Mouse (Mus musculus) liver, embryonic 11.5 days (tissue): Measurements from ENCODE around the gene Icmt. TPM values are rescaled to one million over a fixed set of nuclear protein-coding genes. Genes with fewer than 3 reads are reported as not detected.

Source experiments
- ATAC-seq: fragments of 200-750 bp; cut with Nextera tagmentation; replicated peaks from 2 replicates; pipeline ENCODE4 v1.8.0; 2017; ENCODE audit warnings: moderate number of reproducible peaks, mild to moderate bottlenecking, moderate TSS enrichment, moderate library complexity; ENCODE audit not compliant: low FRiP score
- DNase-seq: peaks from one replicate; pipeline ENCODE4 v3.0.0-alpha.2; 2017; ENCODE audit warnings: low spot score
- H3K27ac ChIP-seq: fragments of 300-500 bp; sonication (generic); 2 replicates; pipeline ENCODE4 v1.5.1; 2014; ENCODE audit warnings: mild to moderate bottlenecking, low read depth, low read length, control low read depth
- H3K27me3 ChIP-seq: fragments of 300-500 bp; sonication (generic); replicated peaks from 2 replicates; pipeline ENCODE4 v1.6.1; 2014; ENCODE audit warnings: low read length, mixed read lengths; ENCODE audit not compliant: control insufficient read depth, insufficient read depth
- H3K36me3 ChIP-seq: fragments of 300-500 bp; sonication (generic); 2 replicates; pipeline ENCODE4 v1.6.1; 2014; ENCODE audit warnings: mild to moderate bottlenecking, low read length, moderate library complexity, mixed read lengths; ENCODE audit not compliant: control insufficient read depth, insufficient read depth
- H3K4me1 ChIP-seq: fragments of 300-500 bp; sonication (generic); replicated peaks from 2 replicates; pipeline ENCODE4 v1.6.1; 2014; ENCODE audit warnings: low read length, mixed read lengths; ENCODE audit not compliant: control insufficient read depth, insufficient read depth
- H3K4me2 ChIP-seq: fragments of 300-500 bp; sonication (generic); 2 replicates; pipeline ENCODE4 v1.6.1; 2014; ENCODE audit warnings: mild to moderate bottlenecking, control low read depth, moderate library complexity
- H3K4me3 ChIP-seq: fragments of 300-500 bp; sonication (generic); 2 replicates; pipeline ENCODE4 v1.5.1; 2014; ENCODE audit warnings: low read depth, low read length, control low read depth
- H3K9ac ChIP-seq: fragments of 300-500 bp; sonication (generic); 2 replicates; pipeline ENCODE4 v1.6.1; 2014; ENCODE audit warnings: low read depth, low read length, control low read depth
- H3K9me3 ChIP-seq: fragments of 300-500 bp; sonication (generic); 2 replicates; pipeline ENCODE4 v1.6.1; 2016; ENCODE audit warnings: low read length, inconsistent platforms, mixed read lengths; ENCODE audit not compliant: control insufficient read depth
- WGBS: fragments of 180-500 bp; shearing (Covaris S2); extraction: QIAGEN DNeasy Blood & Tissue Kit; methylation state at CpG from one replicate; pipeline ENCODE4 v1.1.7; 2014; 5-methylcytosine and 5-hydroxymethylcytosine counted together
- polyA plus RNA-seq: library from polyadenylated mRNA; unstranded; fragments of >200 nt; fragmentation: Nextera tagmentation; extraction: Ambion mirVana; gene quantifications from 2 replicates; pipeline ENCODE4 v1.2.1, GENCODE M21; 2014

Icmt gene
- polyA plus RNA-seq, 1 experiment from 2014 or later, result 20.6 TPM

GRCm38 (mm10) chr4:152281601-152282000 is 15.4 kb upstream of the Icmt start:
- Histone ChIP-seq H3K9ac (no peak overlapping the region), H3K4me2 (no peak overlapping the region), H3K36me3 (no peaks in the 10 kb centered on the region), H3K4me3 (no peak overlapping the region), H3K27ac (no peak overlapping the region), H3K4me1 (peaks cover 17% of the 10 kb centered on the region), H3K27me3 (peaks cover 69% of the 10 kb centered on the region), H3K9me3 (no peaks in the 10 kb centered on the region)
- DNase-seq (no peak), ATAC-seq (no peak)
- WGBS, result 43% methylated on average over 15 of the region's 15 CpGs

GRCm38 (mm10) chr4:152282721-152283120 is 14.3 kb upstream of the Icmt start:
- Histone ChIP-seq H3K4me3 (peak overlapping the region; percentile 30), H3K27me3 (peaks cover 81% of the 10 kb centered on the region), H3K9me3 (no peaks in the 10 kb centered on the region), H3K9ac (no peak overlapping the region), H3K4me2 (peak overlapping the region; percentile 65), H3K27ac (no peak overlapping the region), H3K36me3 (no peaks in the 10 kb centered on the region), H3K4me1 (peaks cover 17% of the 10 kb centered on the region)
- DNase-seq, result no peak
- WGBS, result 17% methylated on average over 34 of the region's 34 CpGs
- ATAC-seq, result no peak

- Histone ChIP-seq H3K4me2 (peak overlapping the region; percentile 65), H3K27me3 (peaks cover 87% of the 10 kb centered on the region), H3K9ac (no peak overlapping the region), H3K9me3 (no peaks in the 10 kb centered on the region), H3K27ac (no peak overlapping the region), H3K4me1 (peaks cover 17% of the 10 kb centered on the region), H3K36me3 (no peaks in the 10 kb centered on the region), H3K4me3 (peak overlapping the region; percentile 30)
- 4% methylated on average over 70 of the region's 70 CpGs for WGBS
- DNase-seq (peak; percentile 87), ATAC-seq (peak; percentile 77)
Observed at GRCm38 (mm10) chr4:152283186-152283950, 13.7 kb upstream of the Icmt start.

- Histone ChIP-seq H3K36me3 (no peaks in the 10 kb centered on the region), H3K9ac (no peak overlapping the region), H3K27me3 (peaks cover 92% of the 10 kb centered on the region), H3K4me1 (peaks cover 19% of the 10 kb centered on the region), H3K9me3 (no peaks in the 10 kb centered on the region), H3K4me2 (no peak overlapping the region), H3K27ac (no peak overlapping the region), H3K4me3 (no peak overlapping the region)
- no peak for DNase-seq
- WGBS, result 3% methylated on average over 10 of the region's 10 CpGs
- no peak for ATAC-seq
Observed at GRCm38 (mm10) chr4:152285505-152285904, 11.5 kb upstream of the Icmt start.

- peak overlapping the region; percentile 45 for H3K4me2 ChIP-seq
- no peak overlapping the region for H3K27ac ChIP-seq
- 7% methylated on average over 32 of the region's 32 CpGs for WGBS
- no peak overlapping the region for H3K9ac ChIP-seq
- ATAC-seq (no peak), DNase-seq (no peak)
- H3K36me3 ChIP-seq, result no peaks in the 10 kb centered on the region
- no peaks in the 10 kb centered on the region for H3K9me3 ChIP-seq
- peaks cover 92% of the 10 kb centered on the region for H3K27me3 ChIP-seq
- H3K4me3 ChIP-seq, result peak overlapping the region; percentile 26
- peaks cover 19% of the 10 kb centered on the region for H3K4me1 ChIP-seq
Observed at GRCm38 (mm10) chr4:152286183-152286582, 10.8 kb upstream of the Icmt start.

- DNase-seq (peak; percentile 73), ATAC-seq (no peak)
- Histone ChIP-seq H3K9ac (no peak overlapping the region), H3K4me2 (peak overlapping the region; percentile 16; the same call in 1 of the 2 replicates), H3K36me3 (no peaks in the 10 kb centered on the region), H3K9me3 (no peaks in the 10 kb centered on the region), H3K4me1 (peaks cover 19% of the 10 kb centered on the region), H3K27ac (no peak overlapping the region), H3K27me3 (peaks cover 92% of the 10 kb centered on the region), H3K4me3 (no peak overlapping the region)
- 7% methylated on average over 26 of the region's 26 CpGs for WGBS
Observed at GRCm38 (mm10) chr4:152286887-152287286, 10.1 kb upstream of the Icmt start.

- no peaks in the 10 kb centered on the region for H3K36me3 ChIP-seq
- peaks cover 92% of the 10 kb centered on the region for H3K27me3 ChIP-seq
- peaks cover 19% of the 10 kb centered on the region for H3K4me1 ChIP-seq
- H3K4me3 ChIP-seq, result no peak overlapping the region
- 25% methylated on average over 19 of the region's 19 CpGs for WGBS
- DNase-seq (no peak), ATAC-seq (no peak)
- no peak overlapping the region for H3K9ac ChIP-seq
- no peaks in the 10 kb centered on the region for H3K9me3 ChIP-seq
- no peak overlapping the region for H3K4me2 ChIP-seq
- no peak overlapping the region for H3K27ac ChIP-seq
Observed at GRCm38 (mm10) chr4:152287317-152288120, 9.5 kb upstream of the Icmt start.

GRCm38 (mm10) chr4:152288398-152288945 is 8.6 kb upstream of the Icmt start:
- H3K9ac ChIP-seq, result no peak overlapping the region
- H3K4me2 ChIP-seq, result no peak overlapping the region
- H3K36me3 ChIP-seq, result no peaks in the 10 kb centered on the region
- no peak overlapping the region for H3K27ac ChIP-seq
- WGBS, result 59% methylated on average over 18 of the region's 18 CpGs
- peaks cover 90% of the 10 kb centered on the region for H3K27me3 ChIP-seq
- H3K9me3 ChIP-seq, result no peaks in the 10 kb centered on the region
- DNase-seq, result no peak
- H3K4me3 ChIP-seq, result no peak overlapping the region
- no peak for ATAC-seq
- peaks cover 10% of the 10 kb centered on the region for H3K4me1 ChIP-seq
